Mouse (Mus musculus) limb, embryonic 11.5 days (tissue): Measurements from ENCODE around the gene Ankdd1a. TPM values are rescaled to one million over a fixed set of nuclear protein-coding genes. Genes with fewer than 3 reads are reported as not detected.

Experiments used
- ATAC-seq: fragments of 200-750 bp; cut with Nextera tagmentation; 2 replicates; pipeline ENCODE4 v1.8.0; 2017; ENCODE audit warnings: low read depth; ENCODE audit not compliant: insufficient number of reproducible peaks, low FRiP score, low TSS enrichment
- DNase-seq: peaks from one replicate; pipeline ENCODE4 v3.0.0-alpha.2; 2015; ENCODE audit warnings: low spot score
- H3K27ac ChIP-seq: fragments of 300-500 bp; sonication (generic); replicated peaks from 2 replicates; pipeline ENCODE4 v1.5.1; 2014; ENCODE audit warnings: low read depth, mild to moderate bottlenecking, low read length
- H3K27me3 ChIP-seq: fragments of 300-500 bp; sonication (generic); 2 replicates; pipeline ENCODE4 v1.6.1; 2014; ENCODE audit warnings: mild to moderate bottlenecking, low read length, mixed read lengths; ENCODE audit not compliant: control insufficient read depth, insufficient read depth
- H3K36me3 ChIP-seq: fragments of 300-500 bp; sonication (generic); 2 replicates; pipeline ENCODE4 v1.6.1; 2014; ENCODE audit warnings: mild to moderate bottlenecking, low read length, moderate library complexity, mixed read lengths; ENCODE audit not compliant: control insufficient read depth, insufficient read depth
- H3K4me1 ChIP-seq: fragments of 300-500 bp; sonication (generic); 2 replicates; pipeline ENCODE4 v1.6.1; 2014; ENCODE audit warnings: low read length, mixed read lengths; ENCODE audit not compliant: control insufficient read depth, insufficient read depth
- H3K4me2 ChIP-seq: fragments of 300-500 bp; sonication (generic); 2 replicates; pipeline ENCODE4 v1.6.1; 2014; ENCODE audit warnings: low read depth, mild to moderate bottlenecking, moderate library complexity; ENCODE audit not compliant: severe bottlenecking
- H3K4me3 ChIP-seq: fragments of 300-500 bp; sonication (generic); 2 replicates; pipeline ENCODE4 v1.5.1; 2014; ENCODE audit warnings: low read depth, low read length
- H3K9ac ChIP-seq: fragments of 300-500 bp; sonication (generic); 2 replicates; pipeline ENCODE4 v1.6.1; 2014; ENCODE audit warnings: mild to moderate bottlenecking, low read length
- H3K9me3 ChIP-seq: fragments of 300-500 bp; sonication (generic); 2 replicates; pipeline ENCODE4 v1.6.1; 2016; ENCODE audit warnings: low read length; ENCODE audit not compliant: control insufficient read depth
- WGBS: fragments of 180-500 bp; shearing (Covaris S2); extraction: QIAGEN DNeasy Blood & Tissue Kit; methylation state at CpG from one replicate; pipeline ENCODE4 v1.1.7; 2014; 5-methylcytosine and 5-hydroxymethylcytosine counted together
- polyA plus RNA-seq: library from polyadenylated mRNA; unstranded; fragments of >200 nt; fragmentation: Nextera tagmentation; extraction: Ambion mirVana; gene quantifications from 2 replicates; pipeline ENCODE4 v1.2.1, GENCODE M21; 2014

Ankdd1a gene
- polyA plus RNA-seq = not detected in 2 replicates

DNA sequence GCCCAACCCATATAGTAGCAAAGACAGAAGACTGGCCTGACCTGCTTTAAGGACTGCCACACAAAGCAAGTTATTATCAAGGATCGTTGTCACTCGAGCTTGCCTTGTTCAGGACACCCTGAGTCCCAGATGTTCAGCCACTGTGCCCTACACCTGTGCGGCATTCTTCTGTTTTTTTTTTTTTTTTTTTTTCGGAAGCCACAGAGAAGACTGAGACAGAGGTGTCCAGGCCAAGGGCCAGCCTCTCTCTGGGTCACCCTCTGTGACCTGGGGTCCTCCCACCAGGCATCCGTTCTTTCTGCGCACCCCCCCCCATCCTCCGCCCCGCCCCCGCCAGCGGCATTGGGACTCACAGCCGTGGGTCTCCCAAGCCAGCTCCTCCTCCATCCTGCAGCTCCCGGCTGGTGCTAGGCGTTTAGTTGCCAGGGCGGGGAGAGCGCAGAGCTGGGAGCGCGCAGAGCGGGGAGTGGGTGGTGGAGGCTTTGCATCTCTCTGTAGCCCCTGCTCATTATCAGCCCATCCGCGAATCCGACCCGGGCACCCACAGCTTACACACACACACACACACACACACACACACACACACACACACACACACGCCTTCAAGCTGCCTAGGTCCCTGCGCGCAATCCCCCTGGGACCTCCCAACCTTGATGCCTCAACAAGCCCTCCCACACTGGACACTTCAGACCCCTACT, at the start of gene Ankdd1a:
TSS of gene Ankdd1a (minus strand) at position 387 of the 698 bp plus-strand sequence.
- Histone ChIP-seq H3K27me3 (no peaks in the 10 kb centered on the region), H3K9me3 (no peaks in the 10 kb centered on the region), H3K36me3 (no peaks in the 10 kb centered on the region), H3K4me3 (peak within 1 kb of the TSS; percentile 15; the same call in 1 of the 2 replicates), H3K27ac (no peak within 1 kb of the TSS), H3K4me1 (peaks cover 10% of the 10 kb centered on the region; the same call in 1 of the 2 replicates), H3K4me2 (peak within 1 kb of the TSS; percentile 64), H3K9ac (peak within 1 kb of the TSS; percentile 47; the same call in 1 of the 2 replicates)
- peak; percentile 60 for DNase-seq
- 9% methylated on average over 25 of the region's 25 CpGs for WGBS
- no peak; the same call in 1 of the 2 replicates for ATAC-seq

GRCm38 (mm10) chr9:65569491-65569971, 49.5 kb upstream of the Ankdd1a start:
- ATAC-seq (no peak), DNase-seq (no peak)
- Histone ChIP-seq H3K9me3 (no peaks in the 10 kb centered on the region), H3K4me1 (no peaks in the 10 kb centered on the region), H3K27ac (no peak overlapping the region), H3K4me3 (no peak overlapping the region), H3K36me3 (peaks cover 4% of the 10 kb centered on the region), H3K9ac (no peak overlapping the region), H3K27me3 (no peaks in the 10 kb centered on the region), H3K4me2 (no peak overlapping the region)
- WGBS = 79% methylated on average over 6 of the region's 6 CpGs

- 92% methylated on average over 6 of the region's 6 CpGs for WGBS
- DNase-seq (no peak), ATAC-seq (no peak)
- peaks cover 4% of the 10 kb centered on the region for H3K36me3 ChIP-seq
- no peak overlapping the region for H3K4me2 ChIP-seq
- no peak overlapping the region for H3K27ac ChIP-seq
- H3K9me3 ChIP-seq = no peaks in the 10 kb centered on the region
- no peak overlapping the region for H3K4me3 ChIP-seq
- H3K9ac ChIP-seq = no peak overlapping the region
- no peaks in the 10 kb centered on the region for H3K27me3 ChIP-seq
- H3K4me1 ChIP-seq = no peaks in the 10 kb centered on the region
Measured at GRCm38 (mm10) chr9:65568787-65569186, 48.8 kb upstream of the Ankdd1a start.

DNA sequence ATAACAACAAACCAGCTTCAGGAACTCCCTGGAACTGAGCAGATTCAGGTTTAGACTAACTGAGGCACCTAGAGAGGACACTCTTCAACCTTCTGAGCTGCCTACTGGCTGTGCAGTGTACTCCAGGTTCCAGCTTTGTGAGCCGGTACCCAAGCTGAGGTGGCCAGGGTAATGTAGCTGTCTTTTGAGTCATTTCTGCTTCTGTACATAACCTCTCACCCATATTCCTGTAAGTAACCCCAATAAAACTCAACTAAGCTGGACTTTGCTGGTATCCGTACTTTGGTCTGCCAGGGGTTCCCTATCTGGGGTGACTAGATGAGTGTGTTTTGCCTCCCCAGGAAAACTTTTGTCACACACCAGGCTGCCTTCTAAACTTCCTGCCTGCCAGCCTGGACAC, 44.7 kb upstream of the Ankdd1a start:
- 94% methylated on average over 2 of the region's 2 CpGs for WGBS
- H3K9ac ChIP-seq = no peak overlapping the region
- peaks cover 10% of the 10 kb centered on the region for H3K36me3 ChIP-seq
- 0 out of 2 replicates have a peak, but pooled peaks cover 6% of the 10 kb centered on the region for H3K4me1 ChIP-seq
- no peaks in the 10 kb centered on the region for H3K27me3 ChIP-seq
- H3K27ac ChIP-seq = no peak overlapping the region
- H3K4me2 ChIP-seq = no peak overlapping the region
- no peak for DNase-seq
- H3K9me3 ChIP-seq = no peaks in the 10 kb centered on the region
- ATAC-seq = no peak
- no peak overlapping the region for H3K4me3 ChIP-seq

GRCm38 (mm10) chr9:65563073-65563472, 43.1 kb upstream of the Ankdd1a start:
- Histone ChIP-seq H3K4me3 (no peak overlapping the region), H3K4me2 (no peak overlapping the region), H3K9me3 (no peaks in the 10 kb centered on the region), H3K27me3 (no peaks in the 10 kb centered on the region), H3K36me3 (peaks cover 10% of the 10 kb centered on the region), H3K4me1 (peaks cover 9% of the 10 kb centered on the region; the same call in 1 of the 2 replicates), H3K27ac (no peak overlapping the region), H3K9ac (no peak overlapping the region)
- ATAC-seq (no peak), DNase-seq (no peak)
- 93% methylated on average over 5 of the region's 5 CpGs for WGBS

- no peak overlapping the region for H3K4me3 ChIP-seq
- H3K4me1 ChIP-seq = peaks cover 9% of the 10 kb centered on the region; the same call in 1 of the 2 replicates
- DNase-seq (no peak), ATAC-seq (0 out of 2 replicates have a peak, but pooled peaks have one; percentile 39)
- no peak overlapping the region for H3K9ac ChIP-seq
- no peaks in the 10 kb centered on the region for H3K9me3 ChIP-seq
- no peak overlapping the region for H3K4me2 ChIP-seq
- H3K36me3 ChIP-seq = peaks cover 8% of the 10 kb centered on the region
- 35% methylated on average over 4 of the region's 4 CpGs for WGBS
- H3K27me3 ChIP-seq = no peaks in the 10 kb centered on the region
- H3K27ac ChIP-seq = no peak overlapping the region; the same call in 1 of the 2 replicates
Measured at GRCm38 (mm10) chr9:65562081-65562506, 42.1 kb upstream of the Ankdd1a start.

GRCm38 (mm10) chr9:65561016-65561415, 41.0 kb upstream of the Ankdd1a start:
- DNase-seq = no peak
- Histone ChIP-seq H3K4me3 (no peak overlapping the region), H3K27me3 (no peaks in the 10 kb centered on the region), H3K9me3 (no peaks in the 10 kb centered on the region), H3K27ac (no peak overlapping the region), H3K9ac (no peak overlapping the region), H3K4me2 (no peak overlapping the region), H3K36me3 (peaks cover 11% of the 10 kb centered on the region; the same call in 1 of the 2 replicates), H3K4me1 (peaks cover 9% of the 10 kb centered on the region; the same call in 1 of the 2 replicates)
- WGBS = 92% methylated on average over 4 of the region's 4 CpGs
- ATAC-seq = no peak

DNA sequence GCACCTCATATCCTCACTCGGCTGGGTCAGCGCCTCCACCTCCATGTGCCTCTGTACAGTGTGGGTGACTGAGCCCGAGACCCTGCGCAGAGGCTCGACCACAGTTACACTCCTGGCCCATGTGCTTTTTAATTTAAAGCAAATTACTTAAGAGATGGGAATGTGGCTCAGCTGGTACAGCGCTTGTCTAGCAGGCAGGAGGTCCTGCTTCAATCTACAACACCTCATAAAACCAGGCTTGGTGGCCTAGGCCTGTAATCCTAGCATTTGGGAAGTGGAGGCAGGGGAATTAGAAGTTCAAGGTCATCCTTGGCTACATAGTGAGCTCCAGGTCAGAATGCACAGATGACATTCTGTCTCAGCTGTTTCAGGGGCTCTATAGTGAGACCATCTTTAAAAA, 38.8 kb upstream of the Ankdd1a start:
- Histone ChIP-seq H3K9ac (no peak overlapping the region), H3K36me3 (peaks cover 11% of the 10 kb centered on the region; the same call in 1 of the 2 replicates), H3K9me3 (no peaks in the 10 kb centered on the region), H3K27me3 (no peaks in the 10 kb centered on the region), H3K4me3 (no peak overlapping the region), H3K27ac (no peak overlapping the region), H3K4me2 (no peak overlapping the region), H3K4me1 (peaks cover 20% of the 10 kb centered on the region)
- no peak for ATAC-seq
- no peak for DNase-seq
- WGBS = 54% methylated on average over 6 of the region's 6 CpGs
